Mouse (Mus musculus): ENCODE measurements around the gene Aprt. TPM values are rescaled to one million over a fixed set of nuclear protein-coding genes. Genes with fewer than 3 reads are reported as not detected.

The Aprt gene
- polyA plus RNA-seq, 1 experiment from 2014 or later, result 545 TPM

DNA sequence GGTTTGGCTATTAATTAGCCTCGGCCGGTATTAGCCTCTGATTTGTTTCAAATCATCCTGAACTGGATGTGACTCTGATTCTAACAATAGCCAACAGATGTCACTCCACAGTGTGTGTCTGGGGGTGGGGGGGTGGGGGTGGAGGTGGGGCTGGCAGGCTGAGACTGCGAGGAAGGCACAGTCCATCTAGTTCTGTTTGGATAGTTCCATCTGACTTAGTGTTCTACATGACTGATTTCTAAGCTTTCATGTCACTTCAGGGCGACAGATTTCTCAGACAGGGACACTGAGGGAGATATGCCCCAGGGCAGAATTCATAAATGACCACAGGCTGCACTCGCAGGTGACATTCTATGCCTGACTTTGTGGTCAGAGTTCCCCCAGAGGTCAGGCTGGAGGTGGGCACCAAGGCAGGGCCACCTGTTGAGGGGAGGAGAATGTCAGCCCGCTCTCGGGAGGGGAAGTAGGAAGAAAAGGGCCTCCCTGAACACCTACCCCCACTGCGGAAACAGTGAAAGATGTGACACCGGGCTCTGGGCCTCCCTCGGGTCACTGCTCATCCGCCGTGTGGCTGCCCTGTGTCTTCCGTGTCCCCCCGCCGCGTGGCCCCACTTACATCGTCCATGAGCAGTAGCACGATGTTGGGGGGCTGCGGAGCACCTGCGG, 34.0 kb upstream of the Aprt start:
- WGBS, result 5% methylated on average over 20 of the region's 20 CpGs
- H3K27me3 ChIP-seq (replicated peaks), result no peaks in the 10 kb centered on the region
- no peaks in the 10 kb centered on the region for H3K9me3 ChIP-seq
- peaks cover 2% of the 10 kb centered on the region; the same call in 1 of the 2 replicates for H3K36me3 ChIP-seq
- peak; percentile 3 for ATAC-seq
- peak overlapping the region; percentile 60 for H3K4me3 ChIP-seq (replicated peaks)
- peak overlapping the region; percentile 58; the same call in 1 of the 2 replicates for H3K27ac ChIP-seq
- peaks cover 20% of the 10 kb centered on the region for H3K4me1 ChIP-seq (replicated peaks)
- H3K9ac ChIP-seq, result peak overlapping the region; percentile 65
- peak overlapping the region; percentile 83 for H3K4me2 ChIP-seq (replicated peaks)

GRCm38 (mm10) chr8:122610209-122610608, 33.5 kb upstream of the Aprt start:
- H3K4me3 ChIP-seq (replicated peaks), result peak overlapping the region; percentile 60; the same call in 1 of the 2 replicates
- 61% methylated on average over 4 of the region's 4 CpGs for WGBS
- H3K4me1 ChIP-seq (replicated peaks), result peaks cover 18% of the 10 kb centered on the region
- no peak overlapping the region for H3K9ac ChIP-seq
- no peak for ATAC-seq
- peak overlapping the region; percentile 83 for H3K4me2 ChIP-seq (replicated peaks)
- H3K36me3 ChIP-seq, result peaks cover 2% of the 10 kb centered on the region; the same call in 1 of the 2 replicates
- no peaks in the 10 kb centered on the region for H3K9me3 ChIP-seq
- H3K27ac ChIP-seq, result no peak overlapping the region
- H3K27me3 ChIP-seq (replicated peaks), result no peaks in the 10 kb centered on the region

GRCm38 (mm10) chr8:122606810-122607209, 30.1 kb upstream of the Aprt start:
- Histone ChIP-seq H3K36me3 (no peaks in the 10 kb centered on the region), H3K9me3 (no peaks in the 10 kb centered on the region), H3K27ac (no peak overlapping the region), H3K27me3 (replicated peaks) (no peaks in the 10 kb centered on the region), H3K4me1 (replicated peaks) (0 out of 2 replicates have a peak, but pooled peaks cover 7% of the 10 kb centered on the region), H3K9ac (no peak overlapping the region), H3K4me3 (replicated peaks) (no peak overlapping the region), H3K4me2 (replicated peaks) (no peak overlapping the region)
- WGBS, result 83% methylated on average over 11 of the region's 12 CpGs
- ATAC-seq, result no peak

GRCm38 (mm10) chr8:122605367-122605766, 28.7 kb upstream of the Aprt start:
- no peak overlapping the region for H3K9ac ChIP-seq
- no peak overlapping the region for H3K4me3 ChIP-seq (replicated peaks)
- no peak for ATAC-seq
- 77% methylated on average over 4 of the region's 4 CpGs for WGBS
- no peaks in the 10 kb centered on the region for H3K27me3 ChIP-seq (replicated peaks)
- H3K4me1 ChIP-seq (replicated peaks), result 0 out of 2 replicates have a peak, but pooled peaks cover 4% of the 10 kb centered on the region
- H3K36me3 ChIP-seq, result no peaks in the 10 kb centered on the region; the same call in 1 of the 2 replicates
- no peak overlapping the region for H3K27ac ChIP-seq
- H3K4me2 ChIP-seq (replicated peaks), result no peak overlapping the region
- H3K9me3 ChIP-seq, result no peaks in the 10 kb centered on the region

DNA sequence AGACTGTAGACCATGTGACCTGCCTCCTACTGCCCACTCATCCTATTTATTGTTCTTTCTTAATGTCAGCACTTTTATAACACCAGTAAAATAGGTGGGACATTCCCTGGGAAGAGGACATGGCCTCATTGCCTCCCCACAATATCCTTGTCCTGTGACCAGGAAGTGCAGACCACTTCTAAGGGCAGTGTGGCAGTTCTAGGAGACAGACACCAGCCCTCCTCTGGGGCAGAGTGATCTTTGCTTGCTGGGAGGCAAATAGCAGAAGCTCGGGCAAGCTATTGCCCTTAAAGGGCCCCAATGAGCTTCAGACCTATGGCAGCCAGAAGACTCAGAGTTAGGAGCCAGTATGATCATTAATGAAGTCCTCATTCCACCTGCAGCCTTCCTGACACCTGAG, 27.9 kb upstream of the Aprt start:
- no peak overlapping the region for H3K4me3 ChIP-seq (replicated peaks)
- 37% methylated on average over 1 of the region's 1 CpGs for WGBS
- peak; percentile 48; the same call in 1 of the 2 replicates for ATAC-seq

DNA sequence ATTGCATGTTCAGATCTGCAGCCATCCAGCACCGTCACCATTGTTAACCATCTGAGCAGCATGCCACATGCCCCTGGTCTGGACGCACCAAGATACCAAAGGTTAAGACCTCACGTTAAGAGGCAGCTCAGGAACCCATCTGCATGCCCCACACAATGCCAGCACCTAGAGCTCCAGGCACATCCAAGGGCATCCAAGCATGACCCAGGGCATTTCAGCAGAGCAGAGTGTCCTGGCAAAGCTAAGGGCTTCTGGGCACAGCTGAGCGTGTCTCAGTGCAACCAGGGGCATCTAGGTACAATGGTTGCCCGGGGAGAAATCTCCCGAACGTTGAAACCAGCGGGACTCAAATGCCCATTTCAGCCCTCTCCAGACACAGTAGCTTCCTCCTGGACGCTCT, 24.0 kb upstream of the Aprt start:
- no peak overlapping the region for H3K27ac ChIP-seq
- H3K4me3 ChIP-seq (replicated peaks), result no peak overlapping the region
- H3K27me3 ChIP-seq (replicated peaks), result no peaks in the 10 kb centered on the region
- no peak for ATAC-seq
- H3K4me2 ChIP-seq (replicated peaks), result no peak overlapping the region
- H3K9me3 ChIP-seq, result no peaks in the 10 kb centered on the region
- 95% methylated on average over 9 of the region's 9 CpGs for WGBS
- no peaks in the 10 kb centered on the region for H3K4me1 ChIP-seq (replicated peaks)
- no peak overlapping the region for H3K9ac ChIP-seq
- no peaks in the 10 kb centered on the region; the same call in none of the 2 replicates for H3K36me3 ChIP-seq

More for the DNA sequence above, 27.9 kb upstream of the Aprt start:
- H3K4me1 ChIP-seq (replicated peaks), result 0 out of 2 replicates have a peak, but pooled peaks cover 4% of the 10 kb centered on the region
- H3K27me3 ChIP-seq (replicated peaks), result no peaks in the 10 kb centered on the region
- H3K9me3 ChIP-seq, result no peaks in the 10 kb centered on the region
- H3K36me3 ChIP-seq, result no peaks in the 10 kb centered on the region; the same call in 1 of the 2 replicates
- H3K9ac ChIP-seq, result no peak overlapping the region
- no peak overlapping the region for H3K27ac ChIP-seq
- H3K4me2 ChIP-seq (replicated peaks), result no peak overlapping the region

GRCm38 (mm10) chr8:122596031-122596430, 19.3 kb upstream of the Aprt start:
- Histone ChIP-seq H3K4me1 (replicated peaks) (no peaks in the 10 kb centered on the region), H3K27ac (no peak overlapping the region), H3K4me2 (replicated peaks) (no peak overlapping the region), H3K4me3 (replicated peaks) (no peak overlapping the region), H3K27me3 (replicated peaks) (no peaks in the 10 kb centered on the region), H3K9ac (no peak overlapping the region), H3K9me3 (no peaks in the 10 kb centered on the region), H3K36me3 (no peaks in the 10 kb centered on the region; the same call in none of the 2 replicates)
- WGBS, result 64% methylated on average over 4 of the region's 4 CpGs
- no peak for ATAC-seq

DNA sequence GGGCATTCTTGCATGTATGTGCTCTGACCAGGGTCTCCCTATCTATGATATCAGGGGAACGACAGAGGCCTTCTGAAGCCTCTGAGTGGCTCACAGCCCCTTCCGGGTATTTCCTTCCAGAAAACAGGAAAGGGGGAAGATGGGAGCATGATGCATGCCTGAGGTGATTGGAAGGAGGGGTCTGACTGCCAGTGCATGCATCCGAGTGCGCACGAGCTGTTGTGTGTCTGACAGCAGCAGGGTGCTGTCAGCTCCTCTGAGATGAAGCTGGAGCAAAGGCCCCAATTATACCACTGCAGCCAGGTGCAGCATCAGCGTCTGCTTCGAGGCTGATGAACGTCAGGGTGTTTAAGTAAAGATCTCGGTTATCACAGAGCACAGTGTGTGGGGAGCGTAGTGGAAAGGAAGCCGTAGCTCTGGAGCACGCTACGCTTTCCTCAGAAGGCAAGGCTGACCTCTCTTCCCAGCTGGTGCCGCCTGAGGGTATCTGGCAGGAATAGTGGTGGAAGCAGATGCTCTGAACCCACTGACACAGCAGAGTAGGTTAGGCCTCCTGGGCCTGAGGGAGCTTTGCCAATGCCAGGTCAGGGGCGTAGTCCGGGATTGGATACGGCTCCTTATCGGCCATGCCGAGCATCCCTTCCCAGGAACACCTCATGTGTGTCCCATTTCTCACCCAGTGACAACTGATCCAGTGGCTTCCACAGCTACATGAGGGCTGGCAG, 17.2 kb upstream of the Aprt start:
- Histone ChIP-seq H3K36me3 (no peaks in the 10 kb centered on the region; the same call in 1 of the 2 replicates), H3K27ac (no peak overlapping the region), H3K27me3 (replicated peaks) (no peaks in the 10 kb centered on the region), H3K9ac (no peak overlapping the region), H3K4me1 (replicated peaks) (no peaks in the 10 kb centered on the region), H3K4me2 (replicated peaks) (no peak overlapping the region), H3K4me3 (replicated peaks) (no peak overlapping the region), H3K9me3 (no peaks in the 10 kb centered on the region)
- 74% methylated on average over 19 of the region's 19 CpGs for WGBS
- no peak for ATAC-seq

GRCm38 (mm10) chr8:122593240-122593639, 16.5 kb upstream of the Aprt start:
- no peak overlapping the region for H3K9ac ChIP-seq
- ATAC-seq, result no peak
- H3K4me1 ChIP-seq (replicated peaks), result no peaks in the 10 kb centered on the region
- no peak overlapping the region for H3K27ac ChIP-seq
- H3K36me3 ChIP-seq, result no peaks in the 10 kb centered on the region
- no peaks in the 10 kb centered on the region for H3K27me3 ChIP-seq (replicated peaks)
- no peak overlapping the region for H3K4me2 ChIP-seq (replicated peaks)
- 61% methylated on average over 12 of the region's 12 CpGs for WGBS
- no peaks in the 10 kb centered on the region for H3K9me3 ChIP-seq
- no peak overlapping the region for H3K4me3 ChIP-seq (replicated peaks)

DNA sequence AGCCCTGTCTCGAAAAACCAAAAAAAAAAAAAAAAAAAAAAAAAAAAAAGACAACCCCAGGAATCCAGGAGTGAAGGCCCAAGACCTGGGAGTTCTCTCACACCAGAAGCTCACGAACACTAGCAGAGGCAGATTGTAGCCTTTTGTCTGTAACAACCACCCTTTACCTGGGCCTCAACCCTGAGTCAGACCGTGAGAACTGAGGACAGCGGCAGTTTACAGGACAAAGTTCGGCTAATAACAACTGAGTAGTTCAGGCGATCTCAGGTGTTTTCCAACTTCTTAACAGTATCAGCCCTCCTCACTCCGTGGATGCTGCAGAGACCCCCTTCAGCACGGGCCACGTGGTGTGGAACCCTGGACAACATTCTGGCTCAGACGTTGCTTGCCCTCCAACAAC, 10.0 kb upstream of the Aprt start:
- 59% methylated on average over 10 of the region's 10 CpGs for WGBS
- H3K27ac ChIP-seq, result peak overlapping the region; percentile 91
- ATAC-seq, result peak; percentile 59

GRCm38 (mm10) chr8:122586171-122586570, 9.5 kb upstream of the Aprt start:
- Histone ChIP-seq H3K4me2 (replicated peaks) (0 out of 2 replicates have a peak overlapping the region, but pooled peaks have one; percentile 41), H3K36me3 (no peaks in the 10 kb centered on the region)
- WGBS, result 72% methylated on average over 7 of the region's 7 CpGs

More for the DNA sequence above, 10.0 kb upstream of the Aprt start:
- Histone ChIP-seq H3K9ac (peak overlapping the region; percentile 13; the same call in 1 of the 2 replicates), H3K4me1 (replicated peaks) (peaks cover 34% of the 10 kb centered on the region), H3K27me3 (replicated peaks) (no peaks in the 10 kb centered on the region), H3K4me3 (replicated peaks) (no peak overlapping the region), H3K9me3 (no peaks in the 10 kb centered on the region), H3K36me3 (no peaks in the 10 kb centered on the region), H3K4me2 (replicated peaks) (peak overlapping the region; percentile 41; the same call in 1 of the 2 replicates)

DNA sequence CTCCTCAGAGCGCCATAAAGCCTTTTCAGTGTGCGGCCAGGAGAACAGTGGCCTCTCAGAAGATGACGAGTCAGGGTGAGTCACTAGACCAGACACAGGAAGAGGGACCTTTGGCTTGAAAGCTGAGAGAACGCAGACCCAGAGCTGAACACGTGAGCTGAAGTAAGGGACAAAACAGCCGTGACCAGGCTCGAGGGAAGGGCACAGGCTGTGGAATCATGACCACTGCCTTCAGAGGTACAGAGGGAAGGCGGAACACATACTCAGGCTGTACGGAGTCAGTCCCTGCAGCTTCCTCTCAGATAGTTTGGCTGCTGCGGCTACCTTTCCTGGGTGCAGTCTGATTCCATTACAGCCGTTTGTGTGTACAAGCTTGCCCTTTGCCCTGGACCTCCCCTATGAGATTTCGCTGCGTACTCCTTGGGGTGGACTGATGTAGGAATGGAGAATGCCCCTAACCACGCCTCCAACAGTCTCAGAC, 8.7 kb upstream of the Aprt start:
- ATAC-seq, result peak; percentile 79
- no peak overlapping the region for H3K9ac ChIP-seq

More at GRCm38 (mm10) chr8:122586171-122586570, 9.5 kb upstream of the Aprt start:
- no peak for ATAC-seq
- Histone ChIP-seq H3K9me3 (no peaks in the 10 kb centered on the region), H3K9ac (no peak overlapping the region), H3K27me3 (replicated peaks) (no peaks in the 10 kb centered on the region), H3K4me3 (replicated peaks) (no peak overlapping the region), H3K4me1 (replicated peaks) (peaks cover 34% of the 10 kb centered on the region), H3K27ac (peak overlapping the region; percentile 91)

More for the DNA sequence above, 8.7 kb upstream of the Aprt start:
- no peaks in the 10 kb centered on the region for H3K9me3 ChIP-seq
- WGBS, result 27% methylated on average over 14 of the region's 14 CpGs
- H3K27ac ChIP-seq, result peak overlapping the region; percentile 91
- H3K27me3 ChIP-seq (replicated peaks), result no peaks in the 10 kb centered on the region
- H3K4me1 ChIP-seq (replicated peaks), result peaks cover 34% of the 10 kb centered on the region
- no peaks in the 10 kb centered on the region for H3K36me3 ChIP-seq
- H3K4me3 ChIP-seq (replicated peaks), result no peak overlapping the region
- peak overlapping the region; percentile 41; the same call in 1 of the 2 replicates for H3K4me2 ChIP-seq (replicated peaks)
